Mouse (Mus musculus): ENCODE results near the gene Arf3.

Arf3 gene

DNA sequence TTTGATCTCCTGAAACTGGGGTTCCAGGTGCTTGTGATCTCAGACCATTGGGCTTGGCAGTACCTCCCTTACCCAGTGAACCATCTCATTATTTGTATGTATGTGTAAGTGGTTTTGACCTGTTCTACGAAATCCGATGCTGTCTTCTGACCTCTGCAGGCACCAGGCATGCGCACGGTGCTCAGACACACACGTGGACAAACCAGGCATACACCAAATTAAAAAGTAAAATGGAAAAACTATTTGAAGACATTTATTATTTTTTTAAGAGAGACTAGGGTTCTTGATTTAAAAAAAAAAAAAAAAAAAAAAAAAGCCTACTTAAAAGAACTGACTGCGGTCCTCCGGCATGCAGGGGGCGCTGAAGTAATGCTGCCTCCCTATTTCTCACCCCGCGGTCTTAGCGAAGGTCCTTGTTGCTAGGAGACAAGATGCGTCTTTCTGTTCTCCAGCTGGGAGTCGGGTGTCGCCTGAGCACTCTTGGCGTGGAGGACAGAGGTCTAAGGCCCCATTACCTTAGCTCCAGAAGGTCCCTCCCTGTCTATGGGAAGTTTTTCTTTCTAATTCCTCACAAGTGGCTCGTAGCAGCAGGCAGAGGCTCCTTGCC, 55.1 kb downstream of the Arf3 start, which contains the start of gene Ccdc65:
Gene Ccdc65 (plus strand): TSS at position 442 of the 607 bp plus-strand sequence.
- peak; percentile 86 to 91 for DNase-seq

GRCm38 (mm10) chr15:98704312-98704711, 58.7 kb downstream of the Arf3 start:
- no peak for DNase-seq

- DNase-seq = peak; percentile 91 to 92
Observed at GRCm38 (mm10) chr15:98699190-98700105, 63.6 kb downstream of the Arf3 start.

- no peak for DNase-seq
Observed at GRCm38 (mm10) chr15:98696216-98696615, 66.8 kb downstream of the Arf3 start.

DNA sequence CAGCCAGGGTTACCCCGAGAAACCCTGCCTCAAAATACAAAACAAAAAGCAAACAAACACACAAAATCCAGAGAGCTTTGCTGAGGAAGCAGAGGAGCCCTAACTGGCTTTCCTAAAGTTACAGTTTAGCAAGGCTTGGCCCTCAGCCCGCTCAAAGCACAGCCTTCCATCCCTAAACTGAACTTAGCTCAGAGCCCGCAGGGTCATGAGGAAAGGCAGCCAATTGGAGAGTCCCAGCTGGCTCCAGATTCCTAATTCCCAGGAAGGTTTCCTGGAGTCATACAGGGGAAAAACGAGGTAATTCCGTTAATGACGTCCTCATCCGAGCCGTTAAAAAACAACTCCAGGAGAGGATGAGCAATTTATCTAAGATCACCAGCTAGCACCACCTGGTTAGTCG, 67.3 kb downstream of the Arf3 start:
- no peak for DNase-seq

DNA sequence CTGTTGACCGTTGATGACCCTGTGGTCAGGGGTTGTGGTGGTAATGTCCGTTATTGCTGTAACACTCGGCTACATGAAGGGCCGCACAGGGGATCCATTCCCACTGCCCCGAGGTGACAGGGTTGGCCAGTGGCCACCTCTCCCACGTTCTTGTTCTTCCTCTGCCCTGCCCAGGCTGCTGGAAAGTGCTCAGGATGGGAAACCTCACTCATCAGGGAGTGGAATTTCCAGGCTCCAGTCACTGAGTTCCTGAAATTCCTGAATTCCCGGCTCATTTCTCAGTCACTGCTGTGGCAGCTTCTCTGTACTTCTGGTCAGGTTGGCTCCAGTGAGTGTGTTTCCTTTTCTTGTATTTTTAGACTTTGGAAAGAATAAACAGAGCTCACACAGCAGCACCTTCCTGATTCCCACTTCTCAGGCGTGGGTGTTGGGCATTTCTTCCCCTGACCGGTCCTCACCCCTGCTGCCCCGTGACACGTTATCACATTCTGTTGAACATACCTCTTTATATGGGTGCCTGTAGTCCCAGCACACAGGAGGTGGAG, 70.8 kb downstream of the Arf3 start:
- DNase-seq = no peak

DNA sequence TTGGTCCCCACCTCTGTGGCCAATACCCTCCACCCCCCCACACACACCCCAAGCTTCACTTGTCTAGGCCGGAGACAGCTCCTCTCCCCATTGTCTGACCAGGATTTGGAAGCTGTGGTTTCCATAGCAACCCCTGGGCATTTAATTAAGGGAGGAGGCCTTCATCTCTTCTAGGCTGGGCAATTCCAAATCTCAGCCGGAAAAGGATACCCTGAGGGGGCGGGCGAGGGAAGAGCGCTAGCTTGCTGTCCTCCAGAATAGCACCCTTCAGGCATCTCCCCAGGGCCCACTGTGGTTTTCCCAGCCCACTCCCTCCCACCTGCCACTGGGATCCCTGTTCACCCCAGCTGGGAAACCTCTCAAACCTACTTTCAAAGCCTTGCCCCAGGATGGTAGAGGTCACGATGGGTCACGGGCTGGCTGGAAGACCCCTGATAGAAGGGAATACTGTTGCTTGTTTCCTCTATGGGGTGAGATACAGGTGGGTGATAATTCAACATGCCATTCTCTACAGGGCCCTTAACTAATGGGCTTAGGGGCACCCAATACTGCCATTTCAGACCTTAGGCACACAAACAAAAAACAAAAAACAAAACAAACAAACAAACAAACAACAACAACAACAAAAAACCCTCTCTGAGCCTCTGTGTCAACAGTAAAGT, 71.4 kb downstream of the Arf3 start:
- DNase-seq = no peak

- no peak for DNase-seq
Observed at GRCm38 (mm10) chr15:98689682-98690081, 73.3 kb downstream of the Arf3 start.
